Mouse (Mus musculus) neutrophil, adult 59 days (primary cell): ENCODE measurements around the gene Gm20388. TPM values are rescaled to one million over a fixed set of nuclear protein-coding genes. Genes with fewer than 3 reads are reported as not detected.

Source experiments
- total RNA-seq, 2 experiments: library from RNA; stranded (reverse); gene quantifications; 1 replicate in 1 of 2; 2 replicates in 1 of 2; pipeline ENCODE4 v1.2.4; 2023

Gene Gm20388
- total RNA-seq, 2 experiments from 2014 or later = 8.0 to 10.5 TPM

GRCm38 (mm10) chr8:123117127-123117731 is 3206.6 kb downstream of the Gm20388 start, which contains the start of gene Cpne7:
Gene Cpne7, plus strand, starts transcription at chr8:123117374.

GRCm38 (mm10) chr8:123157888-123158465 is 3247.3 kb downstream of the Gm20388 start, which contains the start of gene Sult5a1:
Gene Sult5a1, minus strand, starts transcription at chr8:123158315.

GRCm38 (mm10) chr8:123185566-123186409 is 3275.1 kb downstream of the Gm20388 start, which contains the start of gene Dpep1:
Gene Dpep1, plus strand, starts transcription at chr8:123186242.

GRCm38 (mm10) chr8:123212321-123213117 is 3301.9 kb downstream of the Gm20388 start, which contains the start of the genes Chmp1a and Spata33:
Gene Chmp1a, minus strand, starts transcription at chr8:123212763.
Gene Spata33, plus strand, starts transcription at chr8:123212832.

GRCm38 (mm10) chr8:123224278-123225266 is 3313.9 kb downstream of the Gm20388 start, which contains the start of gene Cdk10:
Gene Cdk10, plus strand, starts transcription at chr8:123224842.

GRCm38 (mm10) chr8:123235520-123236497 is 3325.2 kb downstream of the Gm20388 start, which contains the start of gene Spata2l:
Gene Spata2l, minus strand, starts transcription at chr8:123236233.

GRCm38 (mm10) chr8:123254099-123254885 is 3343.7 kb downstream of the Gm20388 start, which contains the start of the genes Zfp276 and Vps9d1:
Gene Zfp276, plus strand, starts transcription at chr8:123254195.
Gene Vps9d1, minus strand, starts transcription at chr8:123254348.

GRCm38 (mm10) chr8:123318467-123318911 is 3407.8 kb downstream of the Gm20388 start, which contains the start of gene Fanca:
Gene Fanca, minus strand, starts transcription at chr8:123318576.

GRCm38 (mm10) chr8:123332262-123333090 is 3421.8 kb downstream of the Gm20388 start, which contains the start of gene Spire2:
Gene Spire2, plus strand, starts transcription at chr8:123332713.

GRCm38 (mm10) chr8:123373403-123374238 is 3463.0 kb downstream of the Gm20388 start, which contains the start of gene Tcf25:
Gene Tcf25, plus strand, starts transcription at chr8:123373753.

GRCm38 (mm10) chr8:123406786-123407185 is 3496.1 kb downstream of the Gm20388 start, which contains the start of gene Mc1r:
Gene Mc1r, plus strand, starts transcription at chr8:123407107.

GRCm38 (mm10) chr8:123411246-123411645 is 3500.6 kb downstream of the Gm20388 start, which contains the start of gene Tubb3:
Gene Tubb3, plus strand, starts transcription at chr8:123411424.

GRCm38 (mm10) chr8:123423441-123423840 is 3512.8 kb downstream of the Gm20388 start, which contains the start of gene Def8:
Gene Def8, plus strand, starts transcription at chr8:123423527.

GRCm38 (mm10) chr8:123477737-123478258 is 3567.2 kb downstream of the Gm20388 start, which contains the start of gene Afg3l1:
Gene Afg3l1, plus strand, starts transcription at chr8:123477903.

GRCm38 (mm10) chr8:123514781-123515539 is 3604.3 kb downstream of the Gm20388 start, which contains the start of gene Dbndd1:
Gene Dbndd1, minus strand, starts transcription at chr8:123515463.

